Mouse (Mus musculus): ENCODE measurements around the gene Usp2.

GRCm38 (mm10) chr9:44053936-44054335 is 12.9 kb upstream of the Usp2 start:
- TF ChIP-seq POLR2A (IDR thresholded peaks at IDR 0.05; ENCODE audit: insufficient read depth, low read depth, low read length) (no peak), CTCF (IDR thresholded peaks at IDR 0.05) (no peak)
